Mouse (Mus musculus): Measurements from ENCODE around the gene Dnmt3a. TPM values are rescaled to one million over a fixed set of nuclear protein-coding genes. Genes with fewer than 3 reads are reported as not detected.
A peak's percentile ranks its signal among the peaks of the same experiment; 100 is the strongest.

The Dnmt3a gene
- polyA plus RNA-seq, 1 experiment: 13.2 TPM

- no peak for DNase-seq (ENCODE audit: low read depth)
These were observed 14.1 kb downstream of the Dnmt3a start for GRCm38 (mm10) chr12:3819899-3820298.

GRCm38 (mm10) chr12:3823408-3823807, 17.6 kb downstream of the Dnmt3a start:
- no peak for DNase-seq (ENCODE audit: low read depth)

- no peak for DNase-seq (ENCODE audit: low read depth)
These were observed 19.3 kb downstream of the Dnmt3a start for GRCm38 (mm10) chr12:3824906-3825713.

DNA sequence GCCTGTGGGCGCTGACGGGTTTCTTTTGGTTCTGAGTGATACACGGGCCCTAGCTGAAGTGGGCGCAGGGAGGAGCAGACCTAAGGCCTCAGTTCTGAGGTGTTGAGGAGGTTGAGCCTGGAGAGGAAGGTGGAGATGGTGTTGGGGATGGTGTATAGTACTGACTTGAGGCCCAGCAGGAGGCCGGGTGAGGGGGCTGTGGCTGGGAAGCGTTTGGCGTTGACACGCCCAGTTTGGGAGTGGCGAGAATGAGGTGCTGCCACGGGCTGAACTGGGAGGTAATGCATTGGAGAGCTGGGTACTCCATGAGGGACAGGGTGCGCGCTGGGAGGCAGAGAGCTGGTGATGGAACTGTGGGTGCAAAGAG, 19.9 kb downstream of the Dnmt3a start:
- no peak for DNase-seq (ENCODE audit: low read depth)

DNA sequence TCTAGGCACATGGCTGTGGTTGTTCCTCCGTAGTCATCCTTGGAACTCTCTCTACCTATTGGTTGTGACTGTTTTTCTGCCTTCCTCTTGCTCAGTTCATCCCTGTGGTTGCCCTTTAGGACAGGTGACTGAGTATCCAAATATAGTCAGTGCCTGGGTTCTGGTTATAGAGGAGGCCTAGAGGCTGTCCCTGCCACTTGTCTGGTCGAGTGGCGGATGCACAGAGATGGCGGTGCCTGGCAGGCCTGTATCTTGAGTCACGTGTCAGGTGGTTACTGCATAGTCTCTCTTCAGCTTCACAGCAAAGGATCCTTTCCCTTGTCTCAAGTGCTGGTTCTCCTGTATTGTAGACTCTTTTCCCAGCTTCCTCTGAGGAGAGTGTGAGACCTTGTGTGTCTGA, 22.0 kb downstream of the Dnmt3a start:
- DNase-seq (ENCODE audit: low read depth): no peak

DNA sequence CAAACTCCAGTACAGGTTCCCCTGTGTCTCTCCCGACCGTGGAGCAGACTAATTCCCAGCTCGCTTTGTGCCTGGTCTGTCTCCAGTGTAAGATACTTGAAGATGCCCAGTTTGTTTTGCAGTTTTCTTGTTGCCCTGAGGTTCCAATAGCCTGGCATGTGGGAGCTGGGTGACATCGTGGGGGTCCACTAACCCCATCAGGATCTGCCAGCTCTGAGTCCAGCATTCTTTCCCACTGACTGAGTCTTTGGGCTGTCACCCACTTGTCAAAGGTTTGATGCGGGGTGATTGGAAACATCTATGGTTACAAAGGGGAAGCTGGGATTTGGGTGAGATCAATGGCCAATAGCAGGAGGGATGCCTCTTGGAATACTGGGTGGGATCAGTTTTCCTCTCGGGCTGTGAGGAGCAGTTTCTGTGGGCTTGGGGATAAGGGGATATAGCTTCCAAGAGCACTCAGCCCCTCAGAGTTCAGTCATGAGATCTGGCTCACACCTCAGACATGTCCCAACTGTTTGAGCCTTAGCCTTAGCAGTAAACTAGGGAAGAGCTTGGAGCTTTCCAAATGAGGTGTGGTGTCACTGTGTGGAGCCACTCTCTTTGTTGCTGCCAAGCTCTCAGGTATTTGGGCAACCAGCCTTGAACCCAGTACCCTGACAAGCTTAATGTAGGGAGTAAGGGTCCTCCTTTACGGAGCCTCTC, 27.4 kb downstream of the Dnmt3a start:
- DNase-seq (ENCODE audit: low read depth): no peak

GRCm38 (mm10) chr12:3833851-3834273, 28.1 kb downstream of the Dnmt3a start:
- no peak for DNase-seq (ENCODE audit: low read depth)

DNA sequence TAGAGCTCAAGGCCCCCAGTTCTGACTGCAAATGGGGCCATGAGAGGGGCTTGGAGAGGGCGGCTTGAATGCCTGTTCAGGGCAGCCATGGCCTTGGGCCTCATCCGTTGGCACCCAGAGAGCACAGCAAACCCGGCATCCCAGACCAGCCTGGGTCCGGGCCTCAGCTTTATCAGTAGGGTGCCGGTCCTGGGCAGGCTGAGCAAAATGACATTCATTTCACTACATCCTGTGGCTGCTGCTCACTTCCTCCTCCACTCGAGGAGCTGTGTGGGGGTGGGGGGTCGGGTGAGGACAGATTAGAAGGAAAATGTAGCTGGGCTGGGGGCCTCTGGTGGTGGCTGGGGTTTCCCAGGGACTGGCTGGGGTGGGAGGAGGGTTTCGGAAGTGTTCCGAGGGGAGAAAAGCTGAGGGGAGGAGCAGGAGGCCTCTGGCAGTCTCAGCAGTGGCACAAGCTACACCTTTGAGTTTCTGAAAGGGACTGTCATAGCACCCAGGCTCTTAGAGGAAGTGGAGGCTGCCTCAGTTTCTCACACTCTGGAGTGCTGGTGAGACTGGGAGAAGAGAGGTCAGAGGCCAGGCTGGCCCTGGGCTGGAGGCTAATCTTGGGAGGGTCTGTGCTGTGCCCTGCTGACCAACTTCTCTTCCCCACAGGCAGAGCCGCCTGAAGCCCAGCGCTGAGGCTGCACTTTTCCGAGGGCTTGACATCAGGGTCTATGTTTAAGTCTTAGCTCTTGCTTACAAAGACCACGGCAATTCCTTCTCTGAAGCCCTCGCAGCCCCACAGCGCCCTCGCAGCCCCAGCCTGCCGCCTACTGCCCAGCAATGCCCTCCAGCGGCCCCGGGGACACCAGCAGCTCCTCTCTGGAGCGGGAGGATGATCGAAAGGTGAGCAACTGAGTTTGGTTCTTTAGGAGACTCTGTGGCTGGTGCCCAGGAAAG, 28.8 kb downstream of the Dnmt3a start:
- no peak for DNase-seq (ENCODE audit: low read depth)

DNA sequence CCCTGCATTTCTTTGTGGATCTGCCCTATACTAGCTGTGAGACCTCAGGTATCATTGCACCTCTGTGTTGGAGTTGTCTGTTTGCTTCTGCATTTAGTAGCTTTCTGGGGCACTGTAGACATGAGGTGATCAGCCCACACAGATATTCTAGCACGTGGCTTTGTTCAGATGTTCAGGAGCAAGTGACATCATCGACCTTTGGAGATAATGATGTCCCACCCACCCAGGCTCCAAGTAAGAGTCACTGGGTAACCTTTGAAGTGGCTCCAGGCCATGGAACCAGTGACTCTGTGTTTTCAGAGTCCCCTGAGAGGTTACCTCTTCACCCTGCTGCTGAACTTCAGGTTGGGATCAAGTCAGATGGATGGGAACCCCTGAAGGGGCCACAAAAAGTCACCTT, 29.8 kb downstream of the Dnmt3a start:
- DNase-seq (ENCODE audit: low read depth): no peak

DNA sequence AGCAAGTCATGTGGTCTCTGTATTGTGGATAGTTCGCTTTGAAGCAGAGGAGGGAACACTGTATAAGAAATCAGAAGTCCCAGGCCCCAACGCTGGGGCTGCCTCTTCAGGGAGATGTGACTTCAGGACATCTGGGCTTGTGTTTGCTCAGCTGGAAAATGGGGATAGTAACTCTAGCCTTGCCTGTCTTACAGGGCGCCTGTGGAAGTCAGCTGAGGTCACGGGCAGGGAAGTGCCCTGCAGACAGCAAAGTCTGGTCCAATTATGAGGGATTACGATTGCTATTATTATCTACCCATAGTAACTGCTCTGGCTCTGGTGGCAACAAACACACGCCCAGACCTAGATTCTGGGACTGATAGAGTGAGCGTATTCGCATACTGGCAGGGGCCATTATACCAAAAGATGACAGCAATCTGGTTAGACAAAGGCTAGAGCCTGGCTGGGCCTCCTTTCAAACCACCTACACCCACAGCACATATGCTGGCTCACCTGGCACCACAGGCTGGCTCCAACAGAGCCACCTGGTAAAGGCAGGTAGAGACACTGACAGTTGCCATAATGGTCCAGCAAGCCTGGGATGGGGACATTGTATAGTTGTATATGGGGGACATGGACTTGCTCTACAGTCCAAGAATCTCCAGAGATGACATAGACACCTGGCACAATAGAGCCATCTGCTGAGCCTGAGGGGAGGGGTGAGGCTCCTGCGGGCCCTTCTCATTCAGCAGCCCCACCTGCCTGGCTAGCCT, 31.4 kb downstream of the Dnmt3a start:
- no peak for DNase-seq (ENCODE audit: low read depth)

GRCm38 (mm10) chr12:3838009-3838408, 32.2 kb downstream of the Dnmt3a start:
- no peak for DNase-seq (ENCODE audit: low read depth)

GRCm38 (mm10) chr12:3839662-3840061, 33.9 kb downstream of the Dnmt3a start:
- DNase-seq (ENCODE audit: low read depth): no peak

- DNase-seq (ENCODE audit: low read depth): peak; percentile 89
These were observed 35.3 kb downstream of the Dnmt3a start for GRCm38 (mm10) chr12:3841121-3841520.

DNA sequence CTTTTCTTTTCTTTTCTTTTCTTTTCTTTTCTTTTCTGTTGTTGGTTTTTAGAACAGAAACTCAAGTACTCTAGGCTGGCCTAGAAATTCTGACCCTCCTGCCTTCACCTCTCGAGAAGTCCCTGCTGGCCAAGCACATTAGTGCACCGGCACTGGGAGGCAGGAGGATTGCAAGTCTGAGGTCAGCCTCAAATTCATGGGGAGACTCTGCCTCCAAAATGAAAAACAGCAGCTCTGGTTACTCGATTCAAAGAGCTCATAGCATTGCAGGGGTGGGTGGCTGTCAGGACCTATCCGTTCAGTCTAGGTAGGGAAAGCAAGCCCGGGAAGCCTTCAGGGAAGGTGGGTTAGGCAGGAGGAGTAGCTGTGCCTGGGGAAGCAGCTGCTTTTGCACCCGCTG, 37.0 kb downstream of the Dnmt3a start:
- no peak for DNase-seq (ENCODE audit: low read depth)

- DNase-seq (ENCODE audit: low read depth): no peak
These were observed 37.6 kb downstream of the Dnmt3a start for GRCm38 (mm10) chr12:3843371-3843861.

GRCm38 (mm10) chr12:3843918-3844317, 38.1 kb downstream of the Dnmt3a start:
- no peak for DNase-seq (ENCODE audit: low read depth)

- DNase-seq (ENCODE audit: low read depth): no peak
These were observed 38.5 kb downstream of the Dnmt3a start for GRCm38 (mm10) chr12:3844335-3844734.

DNA sequence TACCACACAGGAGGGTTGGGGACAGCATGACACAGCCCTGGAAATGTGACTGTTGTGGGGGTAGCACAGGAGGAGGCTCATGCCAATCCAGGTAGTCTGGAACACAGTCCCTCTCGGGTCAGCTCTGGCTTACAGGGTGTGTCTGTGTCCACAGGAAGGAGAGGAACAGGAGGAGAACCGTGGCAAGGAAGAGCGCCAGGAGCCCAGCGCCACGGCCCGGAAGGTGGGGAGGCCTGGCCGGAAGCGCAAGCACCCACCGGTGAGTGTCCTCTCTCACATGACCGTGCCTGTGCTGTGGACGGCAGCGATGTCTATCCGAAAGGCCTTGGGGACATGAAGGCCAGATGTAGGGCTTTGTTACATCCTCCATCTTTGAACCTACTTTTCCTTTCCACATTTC, 43.7 kb downstream of the Dnmt3a start:
- no peak for DNase-seq (ENCODE audit: low read depth)

DNA sequence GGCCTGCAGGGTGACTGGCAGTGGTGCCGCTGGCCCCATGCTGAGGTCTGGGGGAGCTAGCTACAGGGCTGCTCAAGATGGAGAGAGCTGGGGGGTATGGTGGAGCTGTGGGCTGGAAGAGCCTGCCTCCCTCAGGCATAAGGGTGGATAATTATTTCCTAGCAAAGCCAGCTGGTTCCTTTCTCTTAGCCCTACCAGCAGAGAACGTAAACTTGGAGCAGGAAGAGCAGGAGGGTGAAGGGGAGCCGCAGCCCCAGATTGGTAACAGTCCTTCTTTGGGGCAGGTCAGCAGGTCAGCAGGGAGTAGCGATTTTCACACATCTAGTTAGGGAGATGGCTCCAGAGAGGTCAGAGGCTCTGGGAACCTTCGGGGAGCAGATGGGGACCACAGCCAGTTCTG, 44.4 kb downstream of the Dnmt3a start:
- DNase-seq (ENCODE audit: low read depth): no peak

DNA sequence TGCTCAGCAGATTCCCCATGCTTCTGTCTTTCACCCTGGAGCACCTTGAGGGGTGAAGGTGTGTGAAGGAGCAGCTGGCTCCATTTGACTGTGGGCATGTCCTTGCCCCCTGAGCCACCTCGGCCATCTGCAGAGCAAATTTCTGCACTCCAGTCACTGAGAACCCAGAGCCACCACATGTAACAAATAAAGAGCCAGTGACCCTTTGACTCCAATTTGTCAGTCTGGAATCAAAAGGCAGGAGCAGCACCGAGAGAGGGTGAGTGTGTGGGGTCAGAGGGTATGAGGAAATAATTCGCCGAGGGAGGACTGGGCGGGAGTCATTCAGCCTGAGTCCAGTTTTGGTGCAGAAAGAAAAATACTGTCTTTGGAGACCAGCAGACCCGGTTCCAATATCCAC, 44.9 kb downstream of the Dnmt3a start:
- no peak for DNase-seq (ENCODE audit: low read depth)

GRCm38 (mm10) chr12:3851179-3851578, 45.4 kb downstream of the Dnmt3a start:
- no peak for DNase-seq (ENCODE audit: low read depth)
